Mouse (Mus musculus): ENCODE results near the gene Gm49601.

GRCm38 (mm10) chr16:18625791-18626311 lies 376 bp downstream of the Gm49601 start:
- TF ChIP-seq CTCF (IDR thresholded peaks at IDR 0.05; ENCODE audit: low read depth, low read length) (no peak), POLR2A (IDR thresholded peaks at IDR 0.05; ENCODE audit: borderline replicate concordance, low read depth, low read length) (no peak)
